Mouse (Mus musculus): ENCODE data around the gene Olfr1423. TPM values are rescaled to one million over a fixed set of nuclear protein-coding genes. Genes with fewer than 3 reads are reported as not detected.

The Olfr1423 gene
- polyA plus RNA-seq, 1 experiment: 0.01 TPM

GRCm38 (mm10) chr19:12012615-12013014 is 28.5 kb downstream of the Olfr1423 start:
- Histone ChIP-seq H3K27me3 (ENCODE audit: control insufficient read depth, insufficient read depth, insufficient read length) (no peaks in the 10 kb centered on the region), H3K79me3 (ENCODE audit: low read depth) (no peaks in the 10 kb centered on the region), H3ac (ENCODE audit: control insufficient read depth, insufficient read length, low read depth) (no peak overlapping the region), H3K4me3 (ENCODE audit: insufficient read depth, poor library complexity, severe bottlenecking) (peak overlapping the region; percentile 19), H3K79me2 (ENCODE audit: control insufficient read depth, insufficient read depth) (no peaks in the 10 kb centered on the region), H3K36me3 (ENCODE audit: control insufficient read depth, insufficient read depth) (no peaks in the 10 kb centered on the region)
- no peak for TF ChIP-seq MYOD1 (IDR thresholded peaks at IDR 0.05; ENCODE audit: control insufficient read depth, insufficient read length, low read depth)
- no peak for TF ChIP-seq CTCF (IDR thresholded peaks at IDR 0.05; ENCODE audit: control insufficient read depth, insufficient read depth, insufficient read length)
- no peak for TF ChIP-seq USF1 (IDR thresholded peaks at IDR 0.05; ENCODE audit: low read depth)
- TF ChIP-seq CEBPB (IDR thresholded peaks at IDR 0.05; ENCODE audit: low read depth): no peak
- no peak for TF ChIP-seq FOSL1 (IDR thresholded peaks at IDR 0.05; ENCODE audit: insufficient read depth, low read length, poor library complexity, severe bottlenecking)
- TF ChIP-seq MYOG (IDR thresholded peaks at IDR 0.05; ENCODE audit: control insufficient read depth, extremely low read depth, insufficient read length): no peak
- no peak for TF ChIP-seq MAX (IDR thresholded peaks at IDR 0.05)

GRCm38 (mm10) chr19:12011560-12012556 is 29.3 kb downstream of the Olfr1423 start:
- Histone ChIP-seq H3K79me3 (ENCODE audit: low read depth) (no peaks in the 10 kb centered on the region), H3K27me3 (ENCODE audit: control insufficient read depth, insufficient read depth, insufficient read length) (no peaks in the 10 kb centered on the region), H3K36me3 (ENCODE audit: control insufficient read depth, insufficient read depth) (no peaks in the 10 kb centered on the region), H3K4me3 (ENCODE audit: insufficient read depth, poor library complexity, severe bottlenecking) (peak overlapping the region; percentile 38), H3ac (ENCODE audit: control insufficient read depth, insufficient read length, low read depth) (peak overlapping the region; percentile 57), H3K79me2 (ENCODE audit: control insufficient read depth, insufficient read depth) (no peaks in the 10 kb centered on the region)
- TF ChIP-seq MYOD1 (IDR thresholded peaks at IDR 0.05; ENCODE audit: control insufficient read depth, insufficient read length, low read depth) (no peak), CEBPB (IDR thresholded peaks at IDR 0.05; ENCODE audit: low read depth) (peak; percentile 66), FOSL1 (IDR thresholded peaks at IDR 0.05; ENCODE audit: insufficient read depth, low read length, poor library complexity, severe bottlenecking) (no peak), USF1 (IDR thresholded peaks at IDR 0.05; ENCODE audit: low read depth) (peak; percentile 79), CTCF (IDR thresholded peaks at IDR 0.05; ENCODE audit: control insufficient read depth, insufficient read depth, insufficient read length) (peak; percentile 79), MYOG (IDR thresholded peaks at IDR 0.05; ENCODE audit: control insufficient read depth, extremely low read depth, insufficient read length) (no peak), MAX (IDR thresholded peaks at IDR 0.05) (no peak)

DNA sequence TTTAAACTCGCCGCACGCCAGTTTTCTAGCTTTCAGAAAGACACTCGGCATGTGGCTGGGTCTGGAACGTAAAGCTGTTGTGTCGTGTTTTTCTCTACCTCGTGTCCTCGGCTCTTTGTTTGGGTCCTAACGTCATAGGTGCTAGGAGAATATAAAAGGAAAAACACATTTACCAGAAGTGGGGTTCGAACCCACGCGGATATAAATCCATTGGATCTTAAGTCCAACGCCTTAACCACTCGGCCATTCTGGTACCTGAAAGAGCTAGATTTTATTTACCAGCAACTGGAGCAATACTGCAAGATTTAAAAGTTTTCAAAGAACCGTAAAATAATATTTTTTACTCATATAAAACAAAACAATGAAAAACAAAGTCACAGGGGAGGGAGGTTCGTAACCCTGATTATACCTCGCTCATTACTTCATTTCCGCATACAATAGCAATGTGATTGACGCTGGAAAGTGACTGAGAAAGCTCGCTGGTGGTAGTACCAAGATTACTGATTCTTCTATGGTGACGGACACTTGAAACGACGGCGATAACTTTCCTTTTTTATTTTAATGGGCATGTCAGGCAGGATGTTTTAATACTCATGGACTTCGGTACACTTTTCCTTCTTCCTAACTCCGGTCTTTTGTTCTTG is 30.1 kb downstream of the Olfr1423 start:
- Histone ChIP-seq H3K36me3 (ENCODE audit: control insufficient read depth, insufficient read depth) (no peaks in the 10 kb centered on the region), H3K4me3 (ENCODE audit: insufficient read depth, poor library complexity, severe bottlenecking) (peak overlapping the region; percentile 47), H3K27me3 (ENCODE audit: control insufficient read depth, insufficient read depth, insufficient read length) (no peaks in the 10 kb centered on the region), H3K79me3 (ENCODE audit: low read depth) (no peaks in the 10 kb centered on the region), H3ac (ENCODE audit: control insufficient read depth, insufficient read length, low read depth) (peak overlapping the region; percentile 57), H3K79me2 (ENCODE audit: control insufficient read depth, insufficient read depth) (no peaks in the 10 kb centered on the region)
- TF ChIP-seq FOSL1 (IDR thresholded peaks at IDR 0.05; ENCODE audit: insufficient read depth, low read length, poor library complexity, severe bottlenecking) (no peak), MAX (IDR thresholded peaks at IDR 0.05) (peak; percentile 71), USF1 (IDR thresholded peaks at IDR 0.05; ENCODE audit: low read depth) (no peak), CTCF (IDR thresholded peaks at IDR 0.05; ENCODE audit: control insufficient read depth, insufficient read depth, insufficient read length) (no peak), CEBPB (IDR thresholded peaks at IDR 0.05; ENCODE audit: low read depth) (peak; percentile 25)

GRCm38 (mm10) chr19:12010281-12010771 is 30.8 kb downstream of the Olfr1423 start:
- Histone ChIP-seq H3K79me3 (ENCODE audit: low read depth) (no peaks in the 10 kb centered on the region), H3K4me3 (ENCODE audit: insufficient read depth, poor library complexity, severe bottlenecking) (peak overlapping the region; percentile 47), H3K27me3 (ENCODE audit: control insufficient read depth, insufficient read depth, insufficient read length) (no peaks in the 10 kb centered on the region), H3ac (ENCODE audit: control insufficient read depth, insufficient read length, low read depth) (peak overlapping the region; percentile 90), H3K36me3 (ENCODE audit: control insufficient read depth, insufficient read depth) (no peaks in the 10 kb centered on the region), H3K79me2 (ENCODE audit: control insufficient read depth, insufficient read depth) (no peaks in the 10 kb centered on the region)
- TF ChIP-seq MYOD1 (IDR thresholded peaks at IDR 0.05; ENCODE audit: control insufficient read depth, insufficient read length, low read depth): peak; percentile 17
- TF ChIP-seq MAX (IDR thresholded peaks at IDR 0.05): peak; percentile 36
- TF ChIP-seq CEBPB (IDR thresholded peaks at IDR 0.05; ENCODE audit: low read depth): no peak
- no peak for TF ChIP-seq CTCF (IDR thresholded peaks at IDR 0.05; ENCODE audit: control insufficient read depth, insufficient read depth, insufficient read length)

DNA sequence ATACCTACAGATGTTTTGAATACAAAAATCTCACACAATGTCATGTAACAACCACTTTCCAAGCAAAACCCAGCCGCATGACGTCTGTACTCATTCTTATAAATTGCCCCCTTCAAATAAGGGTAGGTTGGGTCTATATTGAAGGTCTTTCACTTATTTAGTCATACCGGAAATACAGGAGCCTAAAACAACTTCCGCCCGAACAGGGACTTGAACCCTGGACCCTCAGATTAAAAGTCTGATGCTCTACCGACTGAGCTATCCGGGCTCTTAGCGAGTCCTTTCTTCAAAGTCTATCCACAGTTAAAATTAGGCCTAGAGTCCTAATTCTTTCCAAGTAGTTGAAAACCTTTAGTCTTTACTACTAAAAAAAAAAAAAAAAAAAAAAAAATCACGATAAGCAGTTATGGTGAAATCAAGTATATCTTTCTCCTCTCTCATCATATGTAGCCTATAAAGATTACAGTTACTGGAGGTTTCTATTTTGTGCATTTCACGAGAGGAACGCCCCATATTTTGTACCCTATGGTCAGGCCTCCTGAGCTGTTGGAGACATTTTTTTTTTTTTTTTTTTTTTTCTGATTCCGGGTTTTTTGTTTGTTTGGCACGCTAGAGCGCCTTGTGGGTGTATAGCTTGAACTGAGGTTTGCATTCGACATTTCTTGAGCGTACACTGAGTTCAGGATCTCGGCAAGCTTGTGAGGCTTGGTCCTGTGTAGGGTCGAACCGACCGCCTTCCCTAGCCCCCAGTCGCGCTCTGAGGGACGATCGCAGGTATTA is 31.4 kb downstream of the Olfr1423 start:
- no peaks in the 10 kb centered on the region for H3K79me3 ChIP-seq (ENCODE audit: low read depth)
- no peaks in the 10 kb centered on the region for H3K27me3 ChIP-seq (ENCODE audit: control insufficient read depth, insufficient read depth, insufficient read length)
- H3K4me3 ChIP-seq (ENCODE audit: insufficient read depth, poor library complexity, severe bottlenecking): peak overlapping the region; percentile 47
- no peaks in the 10 kb centered on the region for H3K79me2 ChIP-seq (ENCODE audit: control insufficient read depth, insufficient read depth)
- TF ChIP-seq CEBPB (IDR thresholded peaks at IDR 0.05; ENCODE audit: low read depth): no peak
- TF ChIP-seq MAX (IDR thresholded peaks at IDR 0.05): no peak
- TF ChIP-seq USF1 (IDR thresholded peaks at IDR 0.05; ENCODE audit: low read depth): no peak
- no peak for TF ChIP-seq MYOG (IDR thresholded peaks at IDR 0.05; ENCODE audit: control insufficient read depth, extremely low read depth, insufficient read length)
- TF ChIP-seq FOSL1 (IDR thresholded peaks at IDR 0.05; ENCODE audit: insufficient read depth, low read length, poor library complexity, severe bottlenecking): no peak
- H3K36me3 ChIP-seq (ENCODE audit: control insufficient read depth, insufficient read depth): no peaks in the 10 kb centered on the region
- peak overlapping the region; percentile 90 for H3ac ChIP-seq (ENCODE audit: control insufficient read depth, insufficient read length, low read depth)
